Mouse (Mus musculus): Measurements from ENCODE around the gene Ifi211. TPM values are rescaled to one million over a fixed set of nuclear protein-coding genes. Genes with fewer than 3 reads are reported as not detected.
"Not testable (repeated sequence)": the region's sequence is repeated elsewhere in the genome, so short reads cannot be mapped to it uniquely, and the experiment has no call there.

The Ifi211 gene
- total RNA-seq (2014; fragmentation: Nextera tagmentation) (9.3 and 12.3 TPM in 2 replicates), total RNA-seq (2017) (13.2 and 16.0 TPM in 2 replicates)

DNA sequence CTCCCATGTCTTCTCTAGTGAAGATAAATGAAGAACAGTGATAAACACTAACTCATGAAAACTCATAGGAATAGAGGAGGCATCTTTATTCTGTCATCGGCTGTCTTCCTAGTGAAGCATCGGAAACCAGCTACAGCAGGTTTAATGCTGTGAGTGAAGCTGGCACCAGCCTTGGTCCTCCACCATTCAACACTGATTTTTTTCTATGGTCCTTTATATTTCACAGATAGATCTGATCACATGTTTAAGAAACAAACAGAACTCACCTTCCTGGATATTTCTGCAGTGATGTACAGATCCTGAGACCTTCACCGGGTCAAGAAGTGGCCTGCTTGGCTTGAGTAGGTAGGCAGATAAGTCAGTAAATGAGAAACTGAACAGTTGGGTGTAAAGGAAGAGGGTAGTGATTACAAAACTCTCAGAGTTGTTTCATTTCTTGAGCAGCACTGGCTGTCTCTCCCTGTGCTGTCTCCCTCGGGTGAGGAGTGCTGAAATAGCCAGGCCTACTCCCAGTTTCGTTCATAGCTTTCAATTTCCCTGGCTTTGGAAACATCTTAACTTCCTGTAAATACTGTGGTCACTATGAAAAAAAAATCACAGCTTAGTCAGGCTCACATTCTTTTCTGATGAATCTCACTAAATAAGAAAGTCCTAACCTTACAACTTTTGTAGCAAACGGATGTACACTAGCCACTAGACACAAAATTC, at the start of gene Ifi211:
Gene Ifi211 (minus strand): TSS at position 499 of the 708 bp plus-strand sequence.
- ATAC-seq (replicated peaks; ENCODE audit: poor library complexity, severe bottlenecking), result peak; percentile 91

DNA sequence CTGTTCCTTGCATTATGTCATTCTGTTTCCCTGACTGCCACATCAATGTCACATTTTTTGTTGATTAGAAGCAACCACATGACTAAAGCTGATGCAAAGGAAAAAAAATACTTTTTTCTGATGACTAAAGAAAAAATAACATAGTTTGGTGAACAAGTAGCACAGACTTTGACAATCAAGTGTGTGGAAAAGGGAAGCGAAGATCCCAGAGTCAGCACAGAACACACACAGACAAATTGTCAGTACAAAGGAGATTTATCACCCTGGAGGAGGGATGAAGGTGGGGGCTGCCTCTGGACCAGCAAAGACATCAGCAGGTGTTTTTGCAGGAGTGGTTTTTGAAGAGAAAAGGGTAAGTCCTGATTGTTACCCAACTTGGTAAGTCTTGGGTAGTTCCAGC, 48.6 kb upstream of the Ifi211 start:
- ATAC-seq (replicated peaks; ENCODE audit: poor library complexity, severe bottlenecking), result not testable (repeated sequence)

DNA sequence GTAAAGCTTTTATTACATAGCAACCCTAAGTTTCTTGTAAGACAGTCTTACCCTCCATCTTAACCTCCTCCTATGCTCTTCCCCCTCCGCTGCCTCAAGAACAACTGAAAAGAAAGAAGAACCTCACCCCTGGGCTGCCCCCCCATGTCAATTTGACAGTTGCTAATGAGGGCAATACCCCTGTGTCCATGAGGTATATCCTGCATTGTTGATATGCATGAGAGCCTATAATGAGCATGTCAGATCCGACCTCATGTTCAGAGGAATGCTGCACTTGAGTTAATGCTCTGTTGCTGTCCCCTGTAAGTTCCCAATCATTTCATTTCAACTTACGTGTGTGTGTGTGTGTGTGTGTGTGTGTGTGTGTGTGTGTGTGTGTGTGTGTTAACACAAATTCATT, 47.2 kb upstream of the Ifi211 start:
- ATAC-seq (replicated peaks; ENCODE audit: poor library complexity, severe bottlenecking), result not testable (repeated sequence)

DNA sequence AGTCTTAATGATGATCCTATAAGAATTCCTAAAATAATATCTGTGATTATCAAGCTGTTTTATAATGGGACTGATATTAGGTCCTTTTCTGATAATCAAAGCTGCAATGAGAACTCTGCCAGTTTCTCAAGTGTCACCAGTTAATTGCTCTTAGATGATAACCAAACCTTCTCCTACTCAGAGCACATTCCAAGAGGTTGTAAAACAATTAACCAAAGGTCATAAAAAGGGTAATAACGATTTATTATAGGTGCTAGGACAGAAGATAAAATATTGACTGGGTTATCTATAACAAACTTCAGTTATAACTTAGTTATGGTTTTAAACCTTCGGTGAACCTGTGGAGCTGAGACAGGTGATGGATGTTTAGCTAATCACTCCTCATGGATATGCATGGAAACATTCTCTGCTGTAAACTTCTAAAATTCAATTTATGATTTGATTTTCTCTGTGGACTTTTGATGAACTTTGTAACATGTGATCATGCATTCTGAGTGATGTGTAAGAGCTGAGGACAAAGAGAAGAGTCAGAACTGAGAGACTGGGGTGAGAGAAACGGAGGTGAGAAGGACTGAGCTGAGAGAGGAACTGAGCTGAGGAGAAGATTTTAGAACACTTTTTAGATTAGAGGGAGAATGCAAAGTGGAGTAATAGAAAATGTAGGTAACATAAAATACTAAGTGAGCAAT, 43.1 kb upstream of the Ifi211 start:
- not testable (repeated sequence) for ATAC-seq (replicated peaks; ENCODE audit: poor library complexity, severe bottlenecking)

DNA sequence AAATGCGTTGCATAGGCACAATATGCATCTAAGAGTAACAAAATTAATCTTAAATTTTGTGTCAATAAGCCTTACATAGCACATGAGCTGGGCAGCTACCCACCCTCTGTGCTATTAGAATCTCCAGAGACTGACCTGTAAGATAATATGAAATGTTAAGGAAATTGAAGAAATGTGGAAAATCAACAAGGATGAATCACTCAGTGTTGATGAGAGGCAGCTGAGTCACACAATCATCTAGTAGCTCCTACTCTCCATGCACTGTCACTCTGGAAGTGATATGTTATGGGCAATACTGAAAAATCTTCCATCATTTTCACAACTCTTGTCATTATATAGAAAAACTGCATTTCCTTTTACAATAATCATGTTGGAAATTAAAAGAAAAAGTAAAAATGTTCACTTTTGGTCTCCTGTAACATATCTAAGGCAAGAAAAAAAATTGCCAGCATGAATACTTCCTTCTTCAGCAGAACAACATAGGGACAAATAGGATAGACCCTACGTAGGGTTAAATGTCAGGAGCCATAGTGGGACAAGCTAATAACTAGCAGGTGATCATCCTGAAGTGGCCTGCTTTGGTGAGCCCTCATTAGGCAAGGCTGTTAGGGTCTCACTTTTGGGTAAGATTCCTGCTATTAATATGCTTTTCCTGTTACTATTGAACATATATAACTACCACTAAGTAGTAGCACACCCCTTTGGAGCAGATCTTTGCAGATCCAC, 42.4 kb upstream of the Ifi211 start:
- no peak for ATAC-seq (replicated peaks; ENCODE audit: poor library complexity, severe bottlenecking)

DNA sequence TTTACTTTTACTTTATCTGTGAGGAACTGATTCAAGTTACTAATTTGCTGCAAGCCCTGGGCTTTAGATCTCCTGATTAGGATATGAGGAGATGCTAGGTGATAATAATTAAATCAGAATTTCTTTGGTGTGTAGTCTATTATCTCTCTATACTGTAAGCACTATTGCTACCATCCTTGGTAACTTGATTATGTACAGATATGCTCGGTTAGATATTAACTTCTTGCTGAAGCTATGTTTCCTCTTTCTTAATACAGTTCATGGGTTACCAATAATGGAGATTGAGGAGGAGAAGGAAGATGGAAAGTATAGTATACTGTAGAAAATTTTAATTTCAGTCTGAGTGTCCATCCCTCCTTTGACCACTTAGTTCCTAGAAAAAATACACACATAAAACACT, 40.7 kb upstream of the Ifi211 start:
- no peak for ATAC-seq (replicated peaks; ENCODE audit: poor library complexity, severe bottlenecking)

DNA sequence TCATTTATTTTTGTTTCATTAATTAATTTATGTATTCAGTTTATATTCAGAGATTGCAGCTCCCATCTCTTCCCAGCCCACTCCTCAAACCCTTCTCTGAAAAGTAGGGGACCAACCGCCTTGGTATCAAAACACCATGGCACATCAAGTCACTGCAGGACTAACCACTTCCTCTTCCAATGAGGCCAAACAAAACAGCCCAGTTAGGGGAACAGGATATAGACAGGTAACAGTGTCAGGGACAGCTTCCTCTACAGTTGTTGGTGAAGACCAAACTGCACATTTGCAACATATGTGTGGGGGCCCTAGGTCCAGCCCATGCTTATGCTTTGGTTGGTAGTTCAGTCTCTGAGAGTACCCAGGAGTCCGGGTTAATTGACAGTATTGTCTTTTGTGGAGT, 36.2 kb upstream of the Ifi211 start:
- peak; percentile 100 for ATAC-seq (replicated peaks; ENCODE audit: poor library complexity, severe bottlenecking)

DNA sequence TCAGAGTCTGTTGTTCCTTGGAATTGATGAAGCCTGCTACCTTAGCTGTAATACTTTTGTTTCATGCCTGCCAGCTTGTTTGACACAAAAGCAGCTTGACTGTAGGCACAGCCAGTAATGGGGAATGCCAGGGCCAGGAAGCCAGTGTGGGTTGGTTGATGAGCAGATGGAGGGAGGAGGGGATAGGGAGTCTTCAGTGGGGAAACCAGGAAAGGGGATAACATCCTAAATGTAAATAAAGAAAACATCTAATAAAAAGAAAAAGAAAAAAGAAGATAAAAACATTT, 29.9 kb upstream of the Ifi211 start:
- ATAC-seq (replicated peaks; ENCODE audit: poor library complexity, severe bottlenecking), result not testable (repeated sequence)

DNA sequence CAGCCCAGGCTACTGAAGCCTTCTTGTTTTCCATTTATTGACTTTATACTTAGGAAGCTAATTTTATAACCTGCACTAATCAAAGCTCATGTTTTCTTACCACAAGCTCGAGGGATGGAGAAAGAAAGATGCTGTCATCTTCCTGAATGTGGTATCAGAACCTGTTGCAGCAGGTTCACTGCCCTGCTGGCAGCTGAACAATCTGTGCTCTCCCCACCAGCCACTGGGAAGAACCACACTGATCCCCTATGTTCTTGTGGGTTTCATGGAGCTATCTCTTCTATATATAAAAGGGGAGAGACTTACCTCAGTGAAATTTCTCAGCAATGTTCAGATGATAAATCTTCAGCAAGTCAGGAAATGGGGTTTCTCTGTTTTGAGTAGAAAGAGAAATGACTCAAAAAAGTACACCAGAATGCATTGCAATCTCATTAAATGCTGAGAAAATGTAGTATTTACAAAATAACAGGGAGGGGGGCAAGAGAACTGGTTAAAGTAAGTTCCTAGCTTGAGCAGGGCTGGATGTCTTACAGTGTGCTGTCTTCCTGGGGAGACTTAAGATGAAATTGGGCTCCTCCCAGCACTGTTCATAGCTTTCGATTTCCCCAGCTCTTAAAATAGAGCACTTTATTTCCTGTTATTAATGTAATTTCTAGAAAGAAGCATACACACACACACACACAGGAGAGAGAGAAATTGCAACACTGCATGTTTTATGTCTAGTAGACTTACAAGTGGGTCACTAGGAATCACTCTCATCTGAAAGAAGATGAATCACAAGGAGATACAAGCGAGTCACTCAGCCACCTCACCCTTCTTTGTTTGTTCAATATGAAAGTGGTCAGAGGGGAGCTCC, 29.3 kb upstream of the Ifi211 start, which contains the start of the genes Mndal and Ifi203:
Gene Mndal (minus strand): TSS at position 568 of the 856 bp plus-strand sequence.
Gene Ifi203 (minus strand): TSS at position 749 of the 856 bp plus-strand sequence.
- ATAC-seq (replicated peaks; ENCODE audit: poor library complexity, severe bottlenecking), result peak; percentile 57

DNA sequence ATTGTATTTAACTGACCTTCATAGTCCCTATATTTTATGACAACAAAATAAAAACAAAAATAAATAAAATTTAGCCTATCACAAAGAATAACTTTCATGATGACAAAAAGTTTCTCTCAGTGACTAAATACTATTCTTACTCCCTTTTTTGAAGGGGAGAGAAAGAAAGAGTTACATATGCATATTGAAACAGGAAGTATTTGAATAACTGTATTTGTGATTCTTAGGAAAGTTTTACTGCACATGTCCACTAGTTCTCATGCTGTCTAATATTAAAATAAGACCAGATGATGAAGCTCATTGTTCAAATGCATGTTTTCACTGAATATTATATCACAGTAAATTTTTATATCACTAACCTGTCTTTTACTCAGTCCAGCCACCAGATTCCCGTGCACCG, 28.7 kb upstream of the Ifi211 start:
- ATAC-seq (replicated peaks; ENCODE audit: poor library complexity, severe bottlenecking), result peak; percentile 67

DNA sequence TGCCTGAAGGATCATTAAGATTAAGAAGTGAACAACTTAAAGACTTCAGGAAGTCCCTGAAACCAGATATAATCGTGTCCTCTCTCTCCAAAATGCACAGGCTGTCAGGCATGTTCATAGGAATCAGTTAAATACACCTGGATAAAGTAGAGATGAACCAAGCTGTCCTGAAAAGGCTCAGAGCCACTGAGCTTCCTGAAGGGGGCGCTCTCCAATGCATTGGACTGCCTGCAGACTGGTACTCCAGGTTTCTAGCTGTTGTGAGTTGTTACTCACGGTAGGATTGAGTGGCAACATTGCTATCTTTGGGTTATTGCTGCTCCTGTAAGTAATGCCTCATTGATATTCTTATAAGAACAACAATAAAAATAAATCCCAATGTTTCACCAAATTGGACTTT, 6.4 kb upstream of the Ifi211 start:
- 0 out of 2 replicates have a peak, but pooled peaks have one; percentile 22 for ATAC-seq (replicated peaks; ENCODE audit: poor library complexity, severe bottlenecking)

DNA sequence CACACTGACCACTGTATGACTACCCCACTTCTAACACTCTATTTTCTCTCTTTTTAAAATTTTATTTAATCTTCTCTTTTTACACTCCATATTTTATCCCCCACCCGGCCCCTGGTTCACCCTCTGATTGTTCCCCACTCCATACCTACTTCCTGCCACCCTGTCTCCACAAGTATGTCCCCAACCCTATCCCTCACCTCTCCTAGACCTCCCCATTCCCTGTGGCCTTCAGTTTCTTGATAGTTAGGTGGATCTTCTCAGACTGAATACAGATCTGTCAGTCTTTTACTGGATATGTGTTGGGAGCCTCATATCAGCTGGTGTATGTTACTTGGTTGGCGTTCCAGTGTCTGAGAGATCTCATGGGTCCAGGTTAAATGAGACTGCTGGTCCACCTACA, 1.7 kb upstream of the Ifi211 start:
- no peak for ATAC-seq (replicated peaks; ENCODE audit: poor library complexity, severe bottlenecking)

DNA sequence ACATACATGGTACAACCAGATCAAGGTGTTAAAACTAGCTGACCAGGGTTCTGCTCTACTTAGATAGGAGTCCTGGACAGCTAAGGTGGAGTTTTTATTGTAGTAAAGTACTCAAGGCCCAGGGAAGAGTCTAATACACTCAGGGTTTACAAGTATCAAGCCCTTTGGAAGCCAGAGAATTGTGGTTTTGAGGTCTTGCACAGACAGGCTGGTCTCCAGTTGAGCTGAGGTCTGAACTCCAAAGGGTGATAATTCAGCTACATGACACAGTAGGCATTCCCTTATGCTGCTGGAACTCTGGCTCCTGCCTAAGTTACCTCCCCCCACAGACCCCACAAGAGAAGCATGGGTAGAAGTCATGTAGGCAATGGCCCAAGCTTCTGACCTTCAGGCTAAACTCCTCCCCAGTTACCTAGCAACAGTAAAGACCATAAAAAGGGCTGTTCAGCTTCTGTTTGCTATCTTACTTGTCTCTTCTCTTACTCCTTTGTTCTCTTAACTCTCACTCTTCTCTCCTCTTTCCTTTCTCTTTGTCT, 478 bp upstream of the Ifi211 start:
- ATAC-seq (replicated peaks; ENCODE audit: poor library complexity, severe bottlenecking), result peak; percentile 15

DNA sequence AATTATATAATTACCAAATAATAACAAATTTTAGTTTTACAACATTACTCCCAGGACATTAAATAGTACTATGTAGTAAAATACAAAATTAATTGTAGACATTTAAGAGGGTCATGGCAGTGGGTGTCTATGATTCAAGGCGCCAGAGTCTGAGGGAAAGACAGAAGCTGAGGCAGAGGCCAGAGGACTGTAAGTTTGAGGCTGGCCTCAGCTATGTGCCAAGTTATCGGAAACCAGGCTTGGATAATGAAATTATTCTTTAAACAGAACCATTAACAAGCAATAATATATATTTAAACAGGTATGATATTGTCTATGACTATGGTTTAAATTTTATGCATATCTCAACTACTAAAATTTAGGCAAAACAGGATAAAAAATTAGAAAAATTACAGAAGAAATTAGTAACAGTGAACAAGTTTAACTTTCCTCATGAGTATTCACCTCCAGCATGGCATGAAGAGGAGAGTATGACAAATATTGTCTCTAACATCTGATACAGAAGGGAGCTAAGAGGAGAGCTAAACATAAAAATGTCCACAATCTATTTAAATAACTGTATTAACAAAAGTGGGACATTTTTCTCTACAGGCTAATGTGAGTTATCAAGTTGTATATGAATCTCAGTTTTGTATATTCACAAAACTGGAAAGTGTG, 910 bp downstream of the Ifi211 start:
- ATAC-seq (replicated peaks; ENCODE audit: poor library complexity, severe bottlenecking), result no peak

DNA sequence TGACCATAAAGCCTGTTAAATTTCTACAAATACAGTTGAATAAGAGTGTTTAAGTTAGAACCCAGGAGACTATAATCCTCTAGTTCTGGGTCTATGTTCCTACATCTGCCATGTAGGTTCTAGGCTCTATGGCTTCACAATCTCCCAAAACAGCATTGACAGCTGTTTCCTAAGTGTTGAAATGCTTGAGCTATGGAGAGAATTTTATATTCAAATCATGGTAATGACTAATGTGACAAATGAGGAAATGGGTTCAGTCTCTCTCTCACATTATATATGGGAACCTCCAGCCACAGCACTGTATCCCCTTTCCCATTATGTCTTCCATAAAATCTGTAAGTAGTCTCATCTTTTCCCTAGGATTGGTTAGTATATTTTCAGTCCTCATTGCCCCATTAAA, 4.5 kb downstream of the Ifi211 start:
- peak; percentile 64 for ATAC-seq (replicated peaks; ENCODE audit: poor library complexity, severe bottlenecking)

DNA sequence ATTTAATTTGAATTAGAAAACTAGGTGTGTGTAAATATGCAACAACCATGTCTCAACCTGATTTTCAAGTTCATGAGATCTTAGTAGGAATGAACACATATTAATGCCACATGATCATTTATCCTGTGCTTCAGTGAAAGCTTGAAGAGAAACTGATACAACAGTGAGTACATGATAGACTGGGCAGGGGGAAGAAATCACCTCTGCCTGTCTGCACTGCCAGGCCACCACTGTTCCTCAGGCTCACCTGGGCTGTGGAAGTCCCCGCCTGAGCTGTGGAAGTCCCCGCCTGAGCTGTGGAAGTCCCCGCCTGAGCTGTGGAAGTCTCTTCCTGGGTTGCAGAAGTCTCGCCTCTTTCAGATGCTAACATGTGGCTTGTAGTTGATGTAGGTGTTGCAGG, 7.0 kb downstream of the Ifi211 start:
- ATAC-seq (replicated peaks; ENCODE audit: poor library complexity, severe bottlenecking), result not testable (repeated sequence)

DNA sequence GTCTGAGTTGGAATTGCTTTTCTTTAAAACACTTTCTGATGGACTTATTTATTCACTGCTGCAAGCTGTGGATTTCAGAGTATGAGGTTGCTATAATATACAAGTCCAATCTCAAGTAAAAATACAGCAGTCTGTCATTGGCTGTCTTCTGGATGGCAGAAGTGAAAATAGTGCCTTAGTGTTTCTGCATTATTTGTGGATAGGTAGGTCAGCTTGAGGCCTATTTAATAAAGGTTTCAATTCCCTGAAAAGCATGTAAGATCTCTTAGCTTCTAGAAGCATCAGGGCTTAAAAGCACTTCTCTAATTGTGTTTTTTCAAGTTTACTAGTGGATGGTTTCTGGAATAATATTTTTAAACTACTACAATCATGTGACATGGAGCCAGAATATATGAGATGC, 23.1 kb downstream of the Ifi211 start:
- peak; percentile 65 for ATAC-seq (replicated peaks; ENCODE audit: poor library complexity, severe bottlenecking)

DNA sequence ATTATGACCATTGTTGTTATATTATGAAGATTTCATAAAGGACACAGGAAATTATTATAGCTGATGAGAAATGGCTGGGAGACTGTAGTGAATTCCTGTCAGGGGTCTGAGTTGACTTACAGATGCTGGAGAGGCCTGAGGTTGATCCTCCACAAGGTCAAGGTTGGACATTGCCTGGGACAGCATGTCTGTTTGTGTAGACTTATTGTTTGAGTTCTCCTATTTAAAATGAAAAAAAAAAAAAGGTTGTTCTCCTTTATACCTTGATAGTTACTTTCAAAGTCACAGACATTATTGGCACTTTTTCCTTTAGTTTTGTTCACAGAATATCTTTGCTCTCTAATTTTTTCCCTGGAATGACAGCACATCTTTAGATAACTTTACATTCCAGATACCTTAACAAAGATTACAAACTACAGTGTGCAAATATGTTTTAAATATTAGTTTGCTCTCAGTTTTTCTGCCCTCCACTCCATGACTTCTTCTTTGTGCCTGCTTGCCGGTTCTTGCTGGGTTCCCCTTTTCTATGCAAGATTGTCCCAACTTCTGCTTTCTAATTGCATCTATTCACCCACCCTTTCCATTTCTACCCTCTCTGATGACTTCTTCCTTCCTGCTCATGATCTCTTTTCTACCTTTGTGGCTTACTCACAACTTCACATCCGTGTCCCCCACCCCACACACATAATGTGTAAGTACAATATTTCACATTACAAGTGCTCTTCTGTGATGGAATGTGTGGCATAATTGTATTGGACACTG, 25.6 kb downstream of the Ifi211 start:
- peak; percentile 96 for ATAC-seq (replicated peaks; ENCODE audit: poor library complexity, severe bottlenecking)

All from granulocyte monocyte progenitor cell, adult 5-6 weeks (primary cell).